Mouse (Mus musculus): ENCODE data around the gene Ppm1h.

Gene Ppm1h

DNA sequence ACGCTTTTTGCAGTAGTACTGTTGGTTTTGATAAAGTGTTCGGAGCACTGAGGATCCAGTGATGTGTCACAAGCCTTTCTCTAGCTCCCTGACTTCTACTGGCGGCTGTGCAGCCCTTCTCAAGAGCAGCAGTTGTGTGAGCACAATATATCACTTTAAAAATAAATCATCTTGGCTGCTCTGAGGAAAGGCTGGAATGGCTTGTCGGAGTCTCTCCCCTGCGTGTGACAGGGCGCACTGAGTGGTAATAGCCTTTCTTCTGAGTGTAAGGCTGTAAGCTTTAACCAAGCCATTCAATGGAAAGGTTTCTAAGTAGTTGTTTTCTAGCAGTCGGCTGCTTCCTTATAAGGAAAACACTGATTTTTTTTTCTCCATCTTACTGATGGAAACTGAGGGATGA, 91.8 kb downstream of the Ppm1h start:
- no peak for DNase-seq (ENCODE audit: low spot score)

DNA sequence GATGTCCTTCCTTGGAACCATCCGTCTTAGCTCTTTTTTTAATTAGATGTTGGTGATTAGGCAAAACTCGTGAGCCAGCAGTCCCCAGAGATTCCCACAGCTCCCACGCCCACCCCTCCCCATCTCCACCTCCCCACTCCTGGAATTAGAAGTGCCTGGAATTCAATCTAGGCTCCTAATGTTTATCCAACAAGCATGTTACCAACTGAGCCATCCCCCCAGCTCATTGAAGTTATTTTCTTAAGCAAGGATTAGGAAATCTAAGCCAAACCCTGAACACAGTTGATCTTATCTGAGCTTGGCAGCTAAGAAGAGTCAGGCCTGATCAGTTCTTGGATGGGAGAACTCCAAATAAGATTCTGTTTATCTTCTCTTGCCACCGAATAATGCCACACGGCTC, 92.4 kb downstream of the Ppm1h start:
- DNase-seq (ENCODE audit: low spot score), result no peak

DNA sequence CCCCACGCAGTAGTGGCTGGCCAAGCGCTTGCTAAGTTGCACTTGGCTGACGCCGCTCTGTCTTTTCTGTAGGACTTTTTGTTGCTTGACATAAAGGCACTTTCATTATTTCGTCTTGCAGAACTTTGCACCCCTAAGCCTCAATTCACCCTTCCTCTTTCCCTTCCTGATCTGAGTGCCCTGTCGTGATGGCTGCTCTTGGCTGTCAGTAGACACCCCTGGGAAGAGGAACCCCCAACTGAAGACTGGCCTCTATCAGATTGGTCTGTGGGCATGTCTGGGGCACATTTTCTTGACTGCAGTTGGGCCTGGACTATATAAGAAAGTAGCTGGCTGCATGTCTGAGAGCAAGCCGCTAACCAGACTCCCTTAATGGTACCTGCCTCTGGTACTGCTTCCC, 95.6 kb downstream of the Ppm1h start:
- DNase-seq (ENCODE audit: low spot score), result no peak

DNA sequence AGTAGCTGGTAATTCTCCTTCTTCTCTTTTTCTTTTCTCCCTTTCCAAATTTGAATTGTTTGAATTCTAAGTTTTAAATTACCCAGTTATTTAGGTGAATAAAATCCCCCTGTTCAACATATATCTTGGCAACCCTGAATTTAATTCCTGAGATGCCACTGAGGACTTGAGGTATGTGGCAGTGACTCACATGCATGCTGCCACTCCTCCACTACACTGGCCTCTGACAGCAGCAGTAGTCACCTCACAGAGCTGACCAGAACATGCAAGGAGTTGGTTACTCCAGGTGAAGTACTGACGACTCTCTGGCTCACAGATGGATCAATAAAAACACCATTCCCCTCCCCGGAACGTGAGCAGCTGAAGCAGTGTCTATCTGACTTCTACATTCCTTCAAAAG, 98.9 kb downstream of the Ppm1h start:
- DNase-seq (ENCODE audit: low spot score), result no peak

DNA sequence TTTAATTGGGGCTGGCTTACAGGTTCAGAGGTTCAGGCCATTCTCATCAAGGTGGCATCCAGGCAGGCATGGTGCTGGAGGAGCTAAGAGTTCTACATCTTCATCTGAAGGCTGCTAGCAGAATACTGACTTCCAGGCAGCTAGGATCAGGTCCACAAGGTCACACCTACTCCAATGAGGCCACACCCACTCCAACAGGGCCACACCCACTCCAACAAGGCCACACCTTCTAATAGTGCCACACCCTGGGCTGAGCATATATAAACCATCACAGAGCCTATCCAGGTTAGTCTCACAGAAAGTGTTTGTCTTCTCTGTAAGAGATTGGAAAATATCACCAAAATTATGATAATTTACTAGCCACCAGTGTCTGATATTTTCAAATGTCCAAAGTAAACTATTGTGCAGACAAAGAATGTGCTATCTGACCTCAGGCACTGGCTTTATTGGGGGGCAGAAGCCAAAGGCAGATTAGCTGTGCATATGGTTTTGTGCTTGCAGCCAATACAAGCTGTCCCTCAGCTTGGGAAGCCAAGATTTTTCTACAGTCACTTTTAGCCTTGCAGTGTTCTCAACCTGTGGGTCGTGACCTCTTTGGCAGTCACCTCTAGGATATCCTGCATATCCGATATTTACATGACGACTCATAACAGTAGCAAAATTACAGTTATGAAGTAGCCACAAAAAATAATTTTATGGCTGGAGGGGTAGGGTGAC, 99.5 kb downstream of the Ppm1h start:
- DNase-seq (ENCODE audit: low spot score), result no peak

DNA sequence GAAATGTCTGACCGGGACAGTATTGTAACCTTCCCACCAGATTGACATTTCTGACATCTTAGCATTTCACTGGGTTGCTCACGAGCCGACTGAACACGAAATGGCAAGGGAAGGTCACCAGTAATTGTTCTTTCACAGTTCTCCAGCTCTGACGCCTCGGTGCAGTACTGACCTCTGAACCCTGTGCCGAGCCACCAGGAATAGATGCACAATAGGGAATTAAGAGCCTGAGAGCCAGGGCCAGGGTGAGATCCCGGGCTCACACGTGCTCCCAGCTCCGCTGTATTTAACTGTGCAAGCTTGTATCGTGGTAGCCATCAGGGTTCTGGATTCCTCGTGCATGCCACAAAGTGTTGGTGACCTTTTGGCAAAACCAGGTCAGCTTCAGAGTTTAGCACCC, 100.8 kb downstream of the Ppm1h start:
- DNase-seq (ENCODE audit: low spot score), result no peak

DNA sequence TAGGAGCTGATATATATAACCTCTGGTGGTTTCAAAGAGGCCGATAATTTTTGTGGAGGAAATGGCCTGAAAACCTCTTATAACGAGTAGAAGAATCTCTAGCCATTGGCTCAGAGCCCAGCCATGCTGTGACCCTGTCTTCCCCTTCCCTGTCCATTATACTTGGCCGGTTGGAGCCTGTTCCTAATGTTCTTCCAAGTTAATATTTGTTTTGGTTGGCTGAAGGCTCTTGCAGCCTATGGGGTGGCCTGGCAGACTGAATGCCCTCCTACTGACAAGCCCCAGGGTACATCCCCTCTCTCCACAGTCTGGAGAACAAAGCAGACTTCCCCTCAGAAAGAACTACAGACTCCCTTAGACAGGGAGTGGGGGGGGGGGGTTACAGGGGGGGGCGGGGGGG, 104.2 kb downstream of the Ppm1h start:
- peak; percentile 46 for DNase-seq (ENCODE audit: low spot score)

DNA sequence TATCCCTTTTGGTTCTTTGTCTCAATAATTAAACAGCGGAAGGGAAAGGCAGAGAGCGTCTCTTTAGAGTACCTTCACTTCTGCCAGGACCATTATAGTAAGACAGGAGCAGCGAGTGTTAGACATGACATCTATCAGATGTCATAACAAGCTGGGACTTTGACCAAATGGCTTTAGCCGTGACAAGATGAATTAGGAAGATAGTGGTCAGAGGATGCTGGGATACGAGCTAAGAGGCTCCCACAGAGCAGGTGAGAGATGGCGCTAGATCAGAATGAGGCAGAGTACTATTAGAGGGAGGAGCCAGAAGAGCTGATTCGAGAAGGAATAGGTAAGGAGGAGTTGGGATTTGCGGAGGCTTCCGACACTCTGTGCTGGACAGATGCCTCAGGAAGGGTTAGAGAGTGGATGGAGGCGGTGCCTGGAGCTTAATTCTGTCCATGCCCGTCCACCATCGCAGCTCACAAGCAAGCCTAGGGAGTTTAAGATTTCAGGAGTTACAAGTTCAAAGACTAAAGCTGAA, 111.1 kb downstream of the Ppm1h start:
- DNase-seq (ENCODE audit: low spot score), result no peak

DNA sequence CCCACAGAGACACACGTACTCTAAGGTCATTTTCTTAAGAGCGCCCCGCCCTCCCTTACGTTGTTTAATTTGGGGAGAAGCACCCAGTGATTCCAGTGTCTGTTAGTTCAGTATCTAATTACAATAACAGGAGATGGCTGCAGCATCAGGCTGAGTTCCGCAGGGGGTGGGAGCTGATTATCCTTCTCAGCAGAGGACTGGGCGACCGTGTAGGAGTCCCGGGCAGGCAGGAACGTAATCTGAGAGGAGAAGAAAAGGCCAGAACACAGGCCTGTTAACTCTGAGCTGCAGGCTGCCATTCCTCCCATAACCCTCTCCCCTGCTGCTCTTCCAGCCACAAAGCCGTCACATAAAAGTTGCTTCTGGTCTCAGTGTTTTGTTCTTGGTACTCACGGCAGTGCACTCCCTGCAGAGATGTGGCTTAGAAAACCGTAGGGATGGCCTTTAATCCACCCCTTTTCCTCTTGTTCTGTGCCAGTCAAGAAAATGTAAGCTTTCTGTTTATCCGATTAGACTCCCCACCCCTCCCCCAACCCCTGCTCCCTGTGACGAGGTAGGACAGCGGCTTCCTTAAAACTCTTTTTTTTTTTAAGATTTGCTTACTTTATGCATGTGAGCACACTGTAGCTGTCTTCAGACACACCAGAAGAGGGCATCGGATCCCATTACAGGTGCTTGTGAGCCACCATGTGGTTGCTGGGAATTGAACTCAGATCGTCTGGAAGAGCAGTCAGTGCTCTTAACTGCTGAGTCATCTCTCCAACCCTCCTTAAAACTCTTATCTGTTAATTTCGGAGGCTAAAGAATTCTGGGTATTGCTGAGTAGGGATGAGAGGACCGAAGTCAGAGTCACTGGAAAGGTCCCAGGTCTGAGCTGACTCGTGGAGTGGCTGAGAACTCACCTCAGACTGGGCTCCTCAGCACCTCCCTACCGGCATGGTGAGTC, 113.7 kb downstream of the Ppm1h start:
- no peak for DNase-seq (ENCODE audit: low spot score)

DNA sequence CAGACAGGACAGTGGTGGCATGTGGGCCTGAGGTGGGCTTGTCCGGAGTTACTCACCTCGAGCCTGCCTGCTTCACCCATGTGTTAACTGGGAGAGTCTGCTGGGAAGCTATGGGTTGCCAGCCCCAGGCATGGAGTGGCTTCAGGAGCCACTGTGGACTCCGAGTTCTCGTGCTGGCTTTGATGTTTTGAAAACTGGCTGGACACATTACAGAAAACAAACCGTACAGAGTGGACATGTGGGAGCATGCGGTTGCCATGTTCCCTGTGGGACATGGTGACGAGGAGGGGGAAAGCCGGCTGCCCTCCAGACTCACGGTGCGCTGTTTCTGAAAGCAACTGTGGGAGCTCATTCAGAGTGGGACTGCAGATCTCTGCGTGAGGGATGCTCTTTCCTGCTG, 114.6 kb downstream of the Ppm1h start:
- no peak for DNase-seq (ENCODE audit: low spot score)

DNA sequence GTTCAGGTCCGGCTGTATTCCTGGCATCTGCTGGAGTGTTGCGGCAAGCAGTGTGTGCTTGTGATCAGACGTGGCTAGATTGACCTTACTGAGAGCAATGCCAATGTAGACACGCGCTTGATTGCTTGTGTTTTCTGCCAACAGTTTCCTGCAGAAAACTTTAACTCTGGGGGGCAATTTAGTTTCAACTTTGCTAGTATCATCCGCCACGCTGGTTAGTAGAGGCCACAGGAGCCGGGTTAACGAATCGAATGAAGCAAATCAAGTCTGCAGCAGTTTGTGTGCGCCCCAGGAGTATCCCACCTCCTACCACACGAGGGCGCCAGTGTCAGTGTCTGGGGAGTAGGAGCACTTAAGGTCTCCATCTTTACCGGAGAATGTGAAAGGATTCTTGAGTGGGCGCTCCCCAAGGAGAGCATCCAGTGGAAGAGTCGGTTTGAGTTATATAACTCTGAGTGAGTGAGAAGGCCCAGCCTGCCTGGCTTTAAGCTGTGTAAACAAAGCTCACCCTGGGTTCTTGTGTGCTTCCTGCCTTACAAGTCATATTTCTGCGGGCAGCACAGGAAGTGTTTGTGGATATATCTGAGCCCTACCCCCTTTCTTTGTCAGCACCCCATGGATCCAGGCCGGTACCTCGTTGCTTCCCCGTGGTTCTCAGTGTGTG, 115.8 kb downstream of the Ppm1h start:
- DNase-seq (ENCODE audit: low spot score), result peak; percentile 64

DNA sequence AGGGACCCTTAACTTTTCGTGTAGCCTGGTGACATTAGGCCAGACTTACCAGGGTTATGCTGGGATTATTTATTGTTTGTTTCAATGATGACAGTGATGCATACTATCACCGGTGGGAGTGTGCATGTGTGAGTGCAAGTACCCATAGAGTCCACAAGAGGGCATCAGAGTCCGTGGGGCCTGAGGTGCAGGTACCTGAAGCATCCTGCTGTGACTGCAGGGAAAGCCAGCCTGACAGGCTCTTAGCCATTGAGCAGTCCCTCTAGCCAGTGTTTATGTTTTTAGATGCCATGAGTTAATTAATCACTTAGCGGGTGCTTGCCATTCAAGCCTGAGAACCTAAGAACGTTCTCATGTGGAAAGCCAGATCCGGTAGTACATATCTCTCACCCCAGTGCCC, 119.4 kb downstream of the Ppm1h start:
- no peak for DNase-seq (ENCODE audit: low spot score)

DNA sequence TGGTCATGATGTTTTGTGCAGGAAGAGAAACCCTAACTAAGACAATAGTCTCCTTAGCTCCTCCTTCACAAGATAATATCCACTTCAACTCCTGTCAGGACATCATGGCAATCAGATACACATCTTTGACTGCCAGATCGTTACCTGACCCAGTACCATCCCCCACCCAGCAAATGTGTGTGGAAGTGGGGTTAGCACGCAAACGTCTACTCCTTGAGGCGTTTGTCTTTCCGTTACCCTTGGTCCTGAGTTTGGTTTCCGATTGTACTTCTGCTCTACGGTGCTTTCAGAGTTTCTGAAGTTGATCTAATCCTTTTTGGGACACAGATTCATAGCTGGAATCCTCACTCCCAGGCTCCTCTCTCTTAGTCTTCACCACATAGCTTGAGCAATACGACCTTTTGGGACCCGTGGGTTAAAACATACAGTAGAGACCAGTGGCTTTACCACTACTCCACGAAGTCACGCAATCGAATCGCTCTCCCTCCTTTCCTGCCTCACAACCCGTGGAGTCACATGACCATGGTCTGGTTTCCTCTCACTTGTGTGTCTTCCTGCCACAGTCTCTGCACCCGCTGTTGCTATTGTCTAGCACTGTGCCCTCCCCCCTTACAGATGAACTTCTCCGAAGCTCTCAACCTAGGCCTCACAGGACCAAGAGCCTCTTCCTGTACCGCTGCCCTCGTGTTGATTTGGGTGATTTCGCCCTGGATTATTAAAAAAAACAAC, 121.6 kb downstream of the Ppm1h start:
- no peak for DNase-seq (ENCODE audit: low spot score)

DNA sequence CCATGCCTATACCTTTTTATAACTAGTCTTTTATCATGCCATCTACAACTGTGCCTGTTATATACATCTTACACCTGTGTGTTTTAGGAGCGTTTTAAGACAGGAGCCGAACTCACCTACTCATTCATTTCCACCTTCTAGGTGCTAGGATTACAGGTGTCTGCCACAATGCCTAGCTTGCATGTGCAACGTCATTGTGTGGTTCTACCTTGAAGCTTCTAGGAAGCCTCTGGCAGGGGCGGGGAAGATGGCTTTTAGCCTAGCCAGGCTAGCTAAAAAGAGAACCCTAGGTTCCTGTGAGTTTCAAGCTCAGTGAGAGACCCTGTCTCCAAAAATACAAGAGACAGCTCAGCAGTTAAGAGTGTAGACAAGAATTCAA, 122.2 kb downstream of the Ppm1h start:
- no peak for DNase-seq (ENCODE audit: low spot score)

DNA sequence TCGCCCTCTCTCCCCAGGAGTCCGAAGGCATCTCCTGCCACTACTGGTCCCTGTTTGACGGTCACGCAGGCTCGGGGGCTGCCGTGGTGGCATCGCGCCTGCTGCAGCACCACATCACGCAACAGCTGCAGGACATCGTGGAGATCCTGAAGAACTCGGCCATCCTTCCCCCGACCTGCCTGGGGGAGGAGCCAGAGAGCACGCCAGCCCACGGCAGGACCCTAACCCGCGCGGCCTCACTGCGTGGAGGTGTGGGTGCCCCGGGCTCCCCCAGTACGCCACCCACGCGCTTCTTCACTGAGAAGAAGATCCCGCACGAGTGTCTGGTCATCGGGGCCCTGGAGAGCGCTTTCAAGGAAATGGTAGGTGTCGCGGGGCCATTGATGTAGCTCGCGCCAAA, 123.7 kb downstream of the Ppm1h start:
- DNase-seq (ENCODE audit: low spot score), result no peak

DNA sequence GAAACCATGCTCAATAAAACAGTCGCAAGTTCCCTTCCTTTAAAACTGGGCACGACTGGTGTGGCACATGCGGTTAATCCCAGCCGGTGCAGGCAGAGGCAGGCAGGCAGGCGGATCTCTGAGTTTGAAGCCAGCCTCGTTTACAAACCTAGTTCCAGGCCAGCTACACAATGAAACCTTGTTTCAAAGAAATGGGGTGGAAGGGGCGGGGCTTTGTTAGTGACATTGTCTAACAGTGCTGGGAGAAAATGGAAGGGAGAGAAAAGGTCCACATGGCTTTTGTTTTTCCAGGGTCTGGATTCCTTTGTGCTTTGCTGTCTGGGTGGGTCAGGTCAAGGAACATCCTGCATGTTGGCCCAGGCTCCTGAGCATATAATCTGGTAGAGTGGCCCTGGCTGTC, 124.3 kb downstream of the Ppm1h start:
- DNase-seq (ENCODE audit: low spot score), result peak; percentile 45

DNA sequence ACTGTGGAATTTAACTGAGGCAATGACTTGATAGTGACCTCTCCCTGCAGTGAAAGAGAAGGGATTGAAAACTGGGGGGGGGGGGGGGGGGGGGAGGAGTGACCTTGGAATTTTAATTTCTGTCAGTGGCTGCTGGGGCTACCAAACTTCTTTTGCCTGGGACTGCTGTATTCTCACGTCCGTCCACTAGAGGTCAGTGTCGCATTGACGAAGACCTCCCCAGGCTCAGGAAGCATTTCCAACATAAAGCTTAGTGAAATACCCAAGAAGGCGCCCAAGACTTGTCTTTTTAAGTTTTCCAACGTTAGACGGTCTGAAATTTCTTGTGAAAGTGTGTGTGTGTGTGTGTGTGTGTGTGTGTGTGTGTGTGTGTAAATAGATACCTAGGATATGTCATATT, 125.3 kb downstream of the Ppm1h start:
- peak; percentile 24 for DNase-seq (ENCODE audit: low spot score)

DNA sequence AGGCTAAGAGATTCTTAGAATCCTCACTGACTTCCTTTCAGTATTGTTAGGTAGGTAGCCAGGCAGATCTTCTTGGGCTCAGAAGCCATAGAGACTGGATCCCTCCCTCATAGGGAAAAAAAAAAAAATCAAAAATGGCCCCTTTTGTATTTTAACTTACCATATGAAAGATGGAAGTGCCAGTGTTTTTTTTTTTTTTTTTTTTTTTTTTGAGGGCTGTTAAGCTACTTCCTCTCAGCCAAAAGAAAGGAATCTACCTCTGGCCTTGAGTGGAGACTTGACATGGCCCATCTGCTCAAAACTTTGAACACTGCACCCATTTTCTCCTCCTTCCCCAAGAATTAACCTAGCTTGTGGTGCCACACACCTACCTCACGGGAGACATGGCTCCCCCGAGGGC, 127.3 kb downstream of the Ppm1h start:
- DNase-seq (ENCODE audit: low spot score), result no peak

DNA sequence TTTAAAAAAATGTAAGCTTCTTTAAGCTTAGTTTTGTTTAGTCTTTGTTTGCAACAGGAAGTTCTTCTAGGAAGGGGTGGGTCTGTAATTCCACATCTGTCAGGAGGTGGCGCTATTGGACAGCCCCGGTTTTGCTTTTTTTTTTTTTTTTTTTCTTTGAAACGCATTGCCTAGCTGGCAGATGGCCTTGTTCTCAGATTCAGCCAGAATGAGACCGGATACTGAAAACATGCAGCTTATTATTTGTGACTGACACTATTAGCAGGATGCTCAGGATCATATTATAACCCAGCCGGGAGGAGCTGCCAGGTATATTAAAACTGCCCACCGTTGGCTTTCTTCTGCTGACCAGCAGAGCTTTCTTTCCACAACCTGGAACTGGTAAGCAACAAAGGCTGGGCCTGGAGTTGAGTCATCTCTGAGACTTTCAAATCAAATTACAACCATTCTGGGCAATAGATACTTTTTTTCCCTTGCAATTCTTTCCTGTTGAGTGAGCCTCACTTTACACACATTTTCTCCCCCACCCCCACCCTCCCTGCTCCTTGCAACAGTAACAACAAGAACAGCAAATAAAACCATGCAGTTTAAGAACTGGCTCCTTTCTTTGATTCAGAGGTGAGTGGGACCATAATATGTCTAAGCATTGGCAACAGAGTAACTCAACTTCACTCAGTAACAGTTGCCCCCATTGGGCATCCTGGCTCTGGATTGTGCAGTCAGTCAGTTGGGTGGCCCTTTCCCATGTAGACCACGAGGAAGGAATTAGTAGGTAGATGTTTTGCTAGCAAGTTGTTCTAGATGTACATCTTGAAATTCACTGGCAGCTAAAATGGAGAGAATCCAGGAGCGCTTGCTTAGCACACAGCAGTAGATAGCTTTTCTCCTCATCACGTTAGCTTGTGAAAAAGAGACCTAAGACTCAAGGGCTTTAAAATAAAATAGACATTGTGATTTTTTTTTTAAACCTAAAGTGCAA, 128.9 kb downstream of the Ppm1h start:
- DNase-seq (ENCODE audit: low spot score), result peak; percentile 36

DNA sequence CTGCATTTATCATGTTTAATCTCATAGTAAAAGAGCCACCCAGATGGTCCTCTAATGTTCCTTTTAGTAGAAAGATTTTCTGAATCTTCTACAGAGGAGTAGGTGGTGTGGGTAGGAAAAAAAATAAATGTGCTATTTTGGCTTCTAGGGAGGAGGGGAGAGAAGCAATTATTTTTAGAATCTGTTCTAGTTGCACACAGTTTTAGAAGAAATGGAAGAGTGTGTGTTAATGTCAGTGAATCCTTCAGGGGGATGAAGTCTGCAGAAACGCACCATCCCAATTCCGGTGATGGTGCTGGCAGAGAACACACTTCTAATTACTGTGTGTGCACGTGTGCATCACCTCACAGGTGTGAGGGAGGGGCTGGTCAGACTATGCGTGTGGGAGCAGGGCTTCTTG, 129.6 kb downstream of the Ppm1h start:
- no peak for DNase-seq (ENCODE audit: low spot score)

DNA sequence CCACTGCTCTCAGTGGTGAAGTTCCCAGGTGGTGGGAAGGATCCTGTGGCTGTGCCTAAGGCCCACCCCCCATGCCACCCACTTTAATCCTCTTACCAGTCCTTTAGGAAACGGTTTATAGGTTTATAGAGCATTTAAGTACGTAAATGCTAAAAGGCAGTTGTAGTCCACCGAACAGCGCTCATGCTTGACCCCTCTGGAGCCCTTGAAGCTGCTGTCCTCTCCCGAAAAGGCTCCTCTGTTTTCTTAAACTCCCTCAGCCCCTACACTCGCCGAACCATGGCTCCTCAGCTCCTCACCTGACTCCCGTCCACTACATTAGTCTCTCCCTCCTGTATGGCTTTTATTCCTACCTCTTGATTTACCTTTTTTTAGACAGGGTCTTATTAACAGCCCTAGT, 131.3 kb downstream of the Ppm1h start:
- DNase-seq (ENCODE audit: low spot score), result no peak
